Mouse (Mus musculus) limb, embryonic 10.5 days (tissue): ENCODE measurements around the gene Hivep3. TPM values are rescaled to one million over a fixed set of nuclear protein-coding genes. Genes with fewer than 3 reads are reported as not detected.

Source experiments
- DNase-seq: peaks from one replicate; pipeline ENCODE4 v3.0.0-alpha.2; 2017; ENCODE audit warnings: low spot score
- H3K27ac ChIP-seq: fragments of 300-500 bp; sonication (generic); 2 replicates; pipeline ENCODE4 v1.5.1; 2016; ENCODE audit warnings: mild to moderate bottlenecking
- H3K27me3 ChIP-seq: fragments of 300-500 bp; sonication (generic); 2 replicates; pipeline ENCODE4 v1.6.1; 2016; ENCODE audit warnings: low read depth, mild to moderate bottlenecking; ENCODE audit not compliant: poor library complexity, severe bottlenecking
- H3K36me3 ChIP-seq: fragments of 300-500 bp; sonication (generic); 2 replicates; pipeline ENCODE4 v1.6.1; 2016; ENCODE audit warnings: mild to moderate bottlenecking, moderate library complexity
- H3K4me1 ChIP-seq: fragments of 300-500 bp; sonication (generic); 2 replicates; pipeline ENCODE4 v1.6.1; 2016
- H3K4me3 ChIP-seq: fragments of 300-500 bp; sonication (generic); 2 replicates; pipeline ENCODE4 v1.5.1; 2016; ENCODE audit warnings: mild to moderate bottlenecking, moderate library complexity
- H3K9me3 ChIP-seq: fragments of 300-500 bp; sonication (generic); replicated peaks from 2 replicates; pipeline ENCODE4 v1.6.1; 2016; ENCODE audit warnings: mild to moderate bottlenecking
- WGBS: fragments of 180-500 bp; shearing (Covaris S2); methylation state at CpG from one replicate; pipeline ENCODE4 v1.1.7; 2016; 5-methylcytosine and 5-hydroxymethylcytosine counted together
- polyA plus RNA-seq: library from polyadenylated mRNA; unstranded; fragments of >200 nt; fragmentation: Nextera tagmentation; extraction: Ambion mirVana; gene quantifications from 2 replicates; pipeline ENCODE4 v1.2.1, GENCODE M21; 2016

Gene Hivep3
- polyA plus RNA-seq, 1 experiment from 2014 or later, result 0.56 TPM

GRCm38 (mm10) chr4:119938518-119938917 lies 204.9 kb downstream of the Hivep3 start:
- no peak overlapping the region for H3K27ac ChIP-seq
- H3K4me3 ChIP-seq, result no peak overlapping the region
- peaks cover 5% of the 10 kb centered on the region; the same call in 1 of the 2 replicates for H3K27me3 ChIP-seq
- no peaks in the 10 kb centered on the region for H3K4me1 ChIP-seq
- H3K36me3 ChIP-seq, result no peaks in the 10 kb centered on the region
- H3K9me3 ChIP-seq, result no peaks in the 10 kb centered on the region
- DNase-seq, result no peak
- 85% methylated on average over 4 of the region's 4 CpGs for WGBS

- Histone ChIP-seq H3K36me3 (no peaks in the 10 kb centered on the region), H3K4me3 (no peak overlapping the region), H3K4me1 (no peaks in the 10 kb centered on the region), H3K27ac (no peak overlapping the region), H3K27me3 (0 out of 2 replicates have a peak, but pooled peaks cover under 1% of the 10 kb centered on the region), H3K9me3 (no peaks in the 10 kb centered on the region)
- DNase-seq, result no peak
- 82% methylated on average over 6 of the region's 6 CpGs for WGBS
Measured at GRCm38 (mm10) chr4:119939786-119940185, 206.2 kb downstream of the Hivep3 start.

GRCm38 (mm10) chr4:119946224-119946887 lies 212.8 kb downstream of the Hivep3 start:
- no peak for DNase-seq
- Histone ChIP-seq H3K4me1 (peaks cover 8% of the 10 kb centered on the region), H3K27me3 (no peaks in the 10 kb centered on the region), H3K9me3 (no peaks in the 10 kb centered on the region), H3K36me3 (no peaks in the 10 kb centered on the region), H3K27ac (no peak overlapping the region), H3K4me3 (no peak overlapping the region)
- 82% methylated on average over 3 of the region's 3 CpGs for WGBS

GRCm38 (mm10) chr4:119947232-119948162 lies 213.9 kb downstream of the Hivep3 start:
- H3K36me3 ChIP-seq, result no peaks in the 10 kb centered on the region
- H3K9me3 ChIP-seq, result no peaks in the 10 kb centered on the region
- 80% methylated on average over 12 of the region's 12 CpGs for WGBS
- no peak for DNase-seq
- no peaks in the 10 kb centered on the region for H3K27me3 ChIP-seq
- H3K4me3 ChIP-seq, result no peak overlapping the region
- peaks cover 8% of the 10 kb centered on the region for H3K4me1 ChIP-seq
- no peak overlapping the region for H3K27ac ChIP-seq

GRCm38 (mm10) chr4:119948406-119948805 lies 214.8 kb downstream of the Hivep3 start:
- peaks cover 8% of the 10 kb centered on the region for H3K4me1 ChIP-seq
- no peaks in the 10 kb centered on the region for H3K9me3 ChIP-seq
- WGBS, result 88% methylated on average over 6 of the region's 6 CpGs
- no peak overlapping the region for H3K27ac ChIP-seq
- no peaks in the 10 kb centered on the region for H3K36me3 ChIP-seq
- no peak for DNase-seq
- no peaks in the 10 kb centered on the region for H3K27me3 ChIP-seq
- H3K4me3 ChIP-seq, result no peak overlapping the region

- no peak for DNase-seq
- H3K4me1 ChIP-seq, result peaks cover 8% of the 10 kb centered on the region
- H3K27ac ChIP-seq, result no peak overlapping the region
- 91% methylated on average over 12 of the region's 12 CpGs for WGBS
- no peaks in the 10 kb centered on the region for H3K36me3 ChIP-seq
- no peaks in the 10 kb centered on the region for H3K27me3 ChIP-seq
- H3K9me3 ChIP-seq, result no peaks in the 10 kb centered on the region
- no peak overlapping the region for H3K4me3 ChIP-seq
Measured at GRCm38 (mm10) chr4:119948922-119949614, 215.5 kb downstream of the Hivep3 start.

GRCm38 (mm10) chr4:119950181-119950580 lies 216.6 kb downstream of the Hivep3 start:
- H3K27me3 ChIP-seq, result no peaks in the 10 kb centered on the region
- H3K36me3 ChIP-seq, result no peaks in the 10 kb centered on the region
- WGBS, result 85% methylated on average over 5 of the region's 5 CpGs
- no peak overlapping the region for H3K4me3 ChIP-seq
- no peak for DNase-seq
- no peak overlapping the region for H3K27ac ChIP-seq
- peaks cover 8% of the 10 kb centered on the region for H3K4me1 ChIP-seq
- H3K9me3 ChIP-seq, result no peaks in the 10 kb centered on the region

GRCm38 (mm10) chr4:119951081-119951480 lies 217.5 kb downstream of the Hivep3 start:
- no peak for DNase-seq
- Histone ChIP-seq H3K4me1 (peaks cover 8% of the 10 kb centered on the region), H3K27ac (no peak overlapping the region)

GRCm38 (mm10) chr4:119955008-119955407 lies 221.4 kb downstream of the Hivep3 start:
- 91% methylated on average over 7 of the region's 7 CpGs for WGBS
- no peak for DNase-seq
- H3K4me3 ChIP-seq, result no peak overlapping the region

More at GRCm38 (mm10) chr4:119951081-119951480, 217.5 kb downstream of the Hivep3 start:
- no peaks in the 10 kb centered on the region for H3K36me3 ChIP-seq
- H3K4me3 ChIP-seq, result no peak overlapping the region
- 93% methylated on average over 1 of the region's 1 CpGs for WGBS
- no peaks in the 10 kb centered on the region for H3K27me3 ChIP-seq
- no peaks in the 10 kb centered on the region for H3K9me3 ChIP-seq

GRCm38 (mm10) chr4:119957970-119958369 lies 224.4 kb downstream of the Hivep3 start:
- WGBS, result 92% methylated on average over 2 of the region's 2 CpGs
- no peak for DNase-seq
- no peaks in the 10 kb centered on the region for H3K36me3 ChIP-seq

More at GRCm38 (mm10) chr4:119955008-119955407, 221.4 kb downstream of the Hivep3 start:
- Histone ChIP-seq H3K27ac (no peak overlapping the region), H3K9me3 (no peaks in the 10 kb centered on the region), H3K27me3 (no peaks in the 10 kb centered on the region), H3K36me3 (no peaks in the 10 kb centered on the region), H3K4me1 (no peaks in the 10 kb centered on the region)

GRCm38 (mm10) chr4:119959293-119959692 lies 225.7 kb downstream of the Hivep3 start:
- H3K9me3 ChIP-seq, result no peaks in the 10 kb centered on the region
- 0 out of 2 replicates have a peak, but pooled peaks cover 5% of the 10 kb centered on the region for H3K4me1 ChIP-seq
- H3K4me3 ChIP-seq, result no peak overlapping the region
- DNase-seq, result no peak
- no peak overlapping the region for H3K27ac ChIP-seq
- no peaks in the 10 kb centered on the region for H3K27me3 ChIP-seq
- H3K36me3 ChIP-seq, result no peaks in the 10 kb centered on the region
- 80% methylated on average over 7 of the region's 7 CpGs for WGBS

More at GRCm38 (mm10) chr4:119957970-119958369, 224.4 kb downstream of the Hivep3 start:
- H3K9me3 ChIP-seq, result no peaks in the 10 kb centered on the region
- H3K27ac ChIP-seq, result no peak overlapping the region
- H3K4me3 ChIP-seq, result no peak overlapping the region
- no peaks in the 10 kb centered on the region for H3K27me3 ChIP-seq
- 0 out of 2 replicates have a peak, but pooled peaks cover 5% of the 10 kb centered on the region for H3K4me1 ChIP-seq

GRCm38 (mm10) chr4:119959873-119960272 lies 226.3 kb downstream of the Hivep3 start:
- H3K27ac ChIP-seq, result no peak overlapping the region

More at GRCm38 (mm10) chr4:119959873-119960272, 226.3 kb downstream of the Hivep3 start:
- 85% methylated on average over 1 of the region's 1 CpGs for WGBS
- Histone ChIP-seq H3K4me1 (0 out of 2 replicates have a peak, but pooled peaks cover 5% of the 10 kb centered on the region), H3K4me3 (no peak overlapping the region), H3K36me3 (no peaks in the 10 kb centered on the region), H3K9me3 (no peaks in the 10 kb centered on the region), H3K27me3 (no peaks in the 10 kb centered on the region)
- no peak for DNase-seq
